Mouse (Mus musculus) CH12.LX (cell line): ENCODE data around the gene Eif4g3.

Source experiments
- EP300 ChIP-seq: IDR thresholded peaks from 2 replicates; pipeline ENCODE4 v1.6.1; 2011; ENCODE audit warnings: low read length, improper control_type of control experiment
- MAFK ChIP-seq: IDR thresholded peaks from 2 replicates; pipeline ENCODE4 v1.6.1; 2011; ENCODE audit warnings: low read length, improper control_type of control experiment; ENCODE audit not compliant: insufficient replicate concordance
- MAZ ChIP-seq: IDR thresholded peaks from 2 replicates; pipeline ENCODE4 v1.6.1; 2012; ENCODE audit warnings: low read depth, mild to moderate bottlenecking, inconsistent platforms, low read length, improper control_type of control experiment, moderate library complexity
- MXI1 ChIP-seq: IDR thresholded peaks from 2 replicates; pipeline ENCODE4 v1.6.1; 2011; ENCODE audit warnings: mild to moderate bottlenecking, low read depth, low read length, improper control_type of control experiment
- POLR2AphosphoS2 ChIP-seq: IDR thresholded peaks from 2 replicates; pipeline ENCODE4 v1.6.1; 2011; ENCODE audit warnings: low read depth, low read length, improper control_type of control experiment
- ZC3H11A ChIP-seq: IDR thresholded peaks from 2 replicates; pipeline ENCODE4 v1.6.1; 2012; ENCODE audit warnings: low read depth, mild to moderate bottlenecking, inconsistent platforms, low read length, improper control_type of control experiment

- TF ChIP-seq ZC3H11A (no peak), POLR2AphosphoS2 (no peak), MXI1 (no peak), MAFK (no peak), MAZ (no peak), EP300 (no peak)
Measured at GRCm38 (mm10) chr4:138033871-138034270, 41.0 kb downstream of the Eif4g3 start.
